Mouse (Mus musculus) testis, adult 2 months (tissue): Measurements from ENCODE around the gene Rcsd1.

Source experiments
- CTCF ChIP-seq: fragments of 200-500 bp; IDR thresholded peaks from 2 replicates; pipeline ENCODE4 v1.5.1; 2012; ENCODE audit warnings: low read depth, mild to moderate bottlenecking, inconsistent platforms, low read length, moderate library complexity; ENCODE audit not compliant: control insufficient read depth, insufficient read depth, insufficient replicate concordance
- POLR2A ChIP-seq: fragments of 200-500 bp; IDR thresholded peaks from 2 replicates; pipeline ENCODE4 v1.6.1; 2012; ENCODE audit warnings: low read depth, mild to moderate bottlenecking, inconsistent platforms, low read length, moderate library complexity; ENCODE audit not compliant: control insufficient read depth

- TF ChIP-seq CTCF, result no peak
- TF ChIP-seq POLR2A, result no peak
Observed at GRCm38 (mm10) chr1:165707241-165707639, 2.3 kb downstream of the Rcsd1 start.
